Mouse (Mus musculus): Measurements from ENCODE around the gene Wdtc1. TPM values are rescaled to one million over a fixed set of nuclear protein-coding genes. Genes with fewer than 3 reads are reported as not detected.

Wdtc1 gene
- total RNA-seq, 2 experiments from 2014 or later: 11.6 to 16.5 TPM

GRCm38 (mm10) chr4:133333306-133333705 lies 20.0 kb downstream of the Wdtc1 start:
- no peak for ATAC-seq (ENCODE audit: poor library complexity, severe bottlenecking)

- no peak for ATAC-seq (ENCODE audit: poor library complexity, severe bottlenecking)
These were observed 23.0 kb downstream of the Wdtc1 start for GRCm38 (mm10) chr4:133330296-133330695.

- peak; percentile 30; the same call in 1 of the 2 replicates for ATAC-seq (ENCODE audit: poor library complexity, severe bottlenecking)
These were observed 25.2 kb downstream of the Wdtc1 start for GRCm38 (mm10) chr4:133328129-133328528.

GRCm38 (mm10) chr4:133319667-133320066 lies 33.6 kb downstream of the Wdtc1 start:
- ATAC-seq (ENCODE audit: poor library complexity, severe bottlenecking): no peak

- ATAC-seq (ENCODE audit: poor library complexity, severe bottlenecking): no peak
These were observed 37.3 kb downstream of the Wdtc1 start for GRCm38 (mm10) chr4:133315991-133316390.

GRCm38 (mm10) chr4:133314896-133315295 lies 38.4 kb downstream of the Wdtc1 start:
- ATAC-seq (ENCODE audit: poor library complexity, severe bottlenecking): no peak

- ATAC-seq (ENCODE audit: poor library complexity, severe bottlenecking): peak; percentile 82
These were observed 43.3 kb downstream of the Wdtc1 start for GRCm38 (mm10) chr4:133309948-133310347.

GRCm38 (mm10) chr4:133307331-133307730 lies 46.0 kb downstream of the Wdtc1 start:
- ATAC-seq (ENCODE audit: poor library complexity, severe bottlenecking): peak; percentile 76

GRCm38 (mm10) chr4:133305825-133306224 lies 47.5 kb downstream of the Wdtc1 start:
- no peak for ATAC-seq (ENCODE audit: poor library complexity, severe bottlenecking)

GRCm38 (mm10) chr4:133304770-133305169 lies 48.5 kb downstream of the Wdtc1 start:
- no peak for ATAC-seq (ENCODE audit: poor library complexity, severe bottlenecking)

GRCm38 (mm10) chr4:133302668-133303067 lies 50.6 kb downstream of the Wdtc1 start:
- ATAC-seq (ENCODE audit: poor library complexity, severe bottlenecking): no peak

GRCm38 (mm10) chr4:133301802-133302201 lies 51.5 kb downstream of the Wdtc1 start:
- peak; percentile 65; the same call in 1 of the 2 replicates for ATAC-seq (ENCODE audit: poor library complexity, severe bottlenecking)

GRCm38 (mm10) chr4:133300421-133300820 lies 52.9 kb downstream of the Wdtc1 start:
- no peak for ATAC-seq (ENCODE audit: poor library complexity, severe bottlenecking)

- ATAC-seq (ENCODE audit: poor library complexity, severe bottlenecking): no peak
These were observed 53.6 kb downstream of the Wdtc1 start for GRCm38 (mm10) chr4:133299701-133300100.

- ATAC-seq (ENCODE audit: poor library complexity, severe bottlenecking): no peak
These were observed 54.5 kb downstream of the Wdtc1 start for GRCm38 (mm10) chr4:133298516-133299365.

- ATAC-seq (ENCODE audit: poor library complexity, severe bottlenecking): peak; percentile 91
These were observed 55.5 kb downstream of the Wdtc1 start for GRCm38 (mm10) chr4:133297801-133298238.

- ATAC-seq (ENCODE audit: poor library complexity, severe bottlenecking): no peak
These were observed 55.9 kb downstream of the Wdtc1 start for GRCm38 (mm10) chr4:133297360-133297759.

- ATAC-seq (ENCODE audit: poor library complexity, severe bottlenecking): no peak
These were observed 59.2 kb downstream of the Wdtc1 start for GRCm38 (mm10) chr4:133294084-133294483.

- no peak for ATAC-seq (ENCODE audit: poor library complexity, severe bottlenecking)
These were observed 60.1 kb downstream of the Wdtc1 start for GRCm38 (mm10) chr4:133292901-133293843.

- no peak for ATAC-seq (ENCODE audit: poor library complexity, severe bottlenecking)
These were observed 60.9 kb downstream of the Wdtc1 start for GRCm38 (mm10) chr4:133292405-133292804.

- ATAC-seq (ENCODE audit: poor library complexity, severe bottlenecking): no peak
These were observed 62.0 kb downstream of the Wdtc1 start for GRCm38 (mm10) chr4:133291255-133291654.

All from megakaryocyte, adult 5-6 weeks (primary cell).